Mouse (Mus musculus) liver, adult 10 weeks (tissue): ENCODE data around the gene Olfr658. TPM values are rescaled to one million over a fixed set of nuclear protein-coding genes. Genes with fewer than 3 reads are reported as not detected.

Experiments used
- polyA plus RNA-seq: library from polyadenylated mRNA; stranded (reverse); fragments of 350-450 nt; fragmentation: Illumina TruSeq; extraction: RNeasy Lipid Tissue Mini Kit (QIAGEN cat#74804); gene quantifications from one replicate; pipeline ENCODE4 v1.2.3, GENCODE M21; 2014; ENCODE audit warnings: low read depth, low replicate concordance

The Olfr658 gene
- not detected for polyA plus RNA-seq

DNA sequence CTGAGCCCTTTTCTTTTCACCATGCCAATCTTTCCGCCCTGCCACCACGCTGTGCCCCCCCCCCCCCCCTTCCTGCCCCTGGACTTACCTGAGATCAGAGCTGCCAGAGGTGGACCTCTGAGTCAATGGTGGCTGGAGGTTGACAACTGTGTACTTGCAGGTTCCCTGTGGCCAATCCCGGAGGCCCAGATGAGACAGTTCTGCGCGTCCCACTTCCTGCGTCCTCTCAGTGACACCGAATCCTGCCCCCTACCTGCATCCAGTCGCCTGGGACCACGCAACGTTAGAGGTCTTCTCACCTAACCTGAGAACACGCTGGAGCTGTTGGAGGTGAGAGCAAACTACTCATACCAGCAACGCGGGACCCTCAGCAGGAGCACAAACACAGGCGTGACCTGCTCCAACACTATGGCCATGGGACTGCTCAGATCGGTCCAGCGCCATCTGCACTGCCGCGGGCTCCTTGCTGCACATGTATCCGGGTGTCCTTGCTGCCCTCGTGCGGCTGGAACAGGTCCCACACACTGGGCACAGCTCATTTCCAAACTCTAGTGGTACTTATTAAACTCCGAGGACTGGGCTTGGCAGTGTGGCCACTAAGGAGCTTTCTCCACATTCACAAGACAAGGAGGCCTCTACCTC lies at the start of gene Olfr658:
Gene Olfr658, minus strand, starts transcription at position 465 of the 642 bp plus-strand sequence.

GRCm38 (mm10) chr7:104686201-104686600 lies 39.1 kb upstream of the Olfr658 start, which contains the start of gene Olfr661:
TSS of gene Olfr661 (plus strand) at chr7:104686501.

DNA sequence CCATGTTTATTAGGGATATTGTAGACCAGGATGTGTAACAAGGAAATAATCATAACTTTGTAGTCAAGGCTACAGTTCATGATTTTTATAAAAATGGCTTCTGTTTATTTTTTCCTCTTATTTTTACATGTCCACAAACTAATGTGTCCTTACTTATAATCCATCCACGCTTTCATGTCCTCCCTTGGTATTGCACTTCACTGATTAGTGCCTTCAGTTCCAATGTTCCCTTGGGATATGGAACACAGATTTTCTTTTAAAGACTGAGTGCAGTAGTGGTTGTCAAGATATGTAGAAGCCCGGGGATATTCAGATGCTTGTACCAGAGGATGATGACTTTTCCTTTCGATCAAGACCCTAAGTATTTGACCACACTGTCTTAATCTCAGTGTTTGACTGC lies 19.3 kb upstream of the Olfr658 start, which contains the start of gene Olfr659:
Gene Olfr659, plus strand, starts transcription at position 301 of the 400 bp plus-strand sequence.

GRCm38 (mm10) chr7:104624494-104624893 lies 22.6 kb downstream of the Olfr658 start, which contains the start of gene Olfr657:
TSS of gene Olfr657 (plus strand) at chr7:104624794.

GRCm38 (mm10) chr7:104613655-104614054 lies 33.5 kb downstream of the Olfr658 start, which contains the start of gene Olfr656:
TSS of gene Olfr656 (plus strand) at chr7:104613955.

DNA sequence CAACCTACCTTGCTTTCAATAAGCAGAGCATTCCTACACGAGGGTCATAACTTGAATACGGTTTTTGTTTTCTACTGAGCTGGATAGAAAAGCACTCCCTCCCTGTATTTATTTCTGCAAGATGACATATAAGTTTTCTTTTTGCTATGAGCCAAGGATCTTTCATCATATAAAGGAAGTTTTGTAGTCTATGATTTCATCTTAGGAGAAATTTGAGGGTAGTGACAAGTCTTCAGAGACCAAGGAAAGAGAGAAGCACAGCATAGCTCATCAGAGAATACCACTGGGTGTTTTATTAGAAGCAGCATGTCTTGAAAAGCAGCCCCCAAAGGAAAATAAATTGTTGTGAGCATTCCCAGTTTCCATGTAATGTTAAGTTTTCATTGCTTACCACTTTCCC lies 45.4 kb downstream of the Olfr658 start, which contains the start of gene Olfr655:
Gene Olfr655, minus strand, starts transcription at position 101 of the 400 bp plus-strand sequence.

Other genes starting within 250 kb of the Olfr658 start
- gene Trim30c, start 246.5 kb downstream of the Olfr658 start, polyA plus RNA-seq, result 0.29 TPM
- gene Trim30a, start 182.1 kb downstream of the Olfr658 start, polyA plus RNA-seq, result 14.2 TPM
- gene Trim30d, start 139.5 kb downstream of the Olfr658 start, polyA plus RNA-seq, result 14.9 TPM
- gene Olfr651, start 97.2 kb downstream of the Olfr658 start, polyA plus RNA-seq, result not detected
- not detected for gene Olfr652, start 86.4 kb downstream of the Olfr658 start, polyA plus RNA-seq
- not detected for gene Olfr653, start 70.0 kb downstream of the Olfr658 start, polyA plus RNA-seq
- gene Olfr654, start 60.3 kb downstream of the Olfr658 start, polyA plus RNA-seq, result not detected
- not detected for gene Olfr655, start 45.5 kb downstream of the Olfr658 start, polyA plus RNA-seq
- not detected for gene Olfr656, start 33.4 kb downstream of the Olfr658 start, polyA plus RNA-seq
- not detected for gene Olfr657, start 22.5 kb downstream of the Olfr658 start, polyA plus RNA-seq
- gene Olfr659, start 19.4 kb upstream of the Olfr658 start, polyA plus RNA-seq, result not detected
- gene Olfr661, start 39.2 kb upstream of the Olfr658 start, polyA plus RNA-seq, result not detected
- not detected for gene Usp17le, start 130.2 kb upstream of the Olfr658 start, polyA plus RNA-seq
- gene Usp17lb, start 195.3 kb upstream of the Olfr658 start, polyA plus RNA-seq, result not detected
- gene Usp17la, start 209.7 kb upstream of the Olfr658 start, polyA plus RNA-seq, result not detected
- not detected for gene Olfr665, start 230.7 kb upstream of the Olfr658 start, polyA plus RNA-seq
- not detected for gene Olfr666, start 248.6 kb upstream of the Olfr658 start, polyA plus RNA-seq